Mouse (Mus musculus): Measurements from ENCODE around the gene Btbd35f5.
"Not testable (repeated sequence)": the region's sequence is repeated elsewhere in the genome, so short reads cannot be mapped to it uniquely, and the experiment has no call there.

Gene Btbd35f5

GRCm38 (mm10) chrX:32973597-32973996, at the start of gene Btbd35f5:
TSS of gene Btbd35f5 (plus strand) at chrX:32973897.
- DNase-seq (ENCODE audit: low spot score): not testable (repeated sequence)

DNA sequence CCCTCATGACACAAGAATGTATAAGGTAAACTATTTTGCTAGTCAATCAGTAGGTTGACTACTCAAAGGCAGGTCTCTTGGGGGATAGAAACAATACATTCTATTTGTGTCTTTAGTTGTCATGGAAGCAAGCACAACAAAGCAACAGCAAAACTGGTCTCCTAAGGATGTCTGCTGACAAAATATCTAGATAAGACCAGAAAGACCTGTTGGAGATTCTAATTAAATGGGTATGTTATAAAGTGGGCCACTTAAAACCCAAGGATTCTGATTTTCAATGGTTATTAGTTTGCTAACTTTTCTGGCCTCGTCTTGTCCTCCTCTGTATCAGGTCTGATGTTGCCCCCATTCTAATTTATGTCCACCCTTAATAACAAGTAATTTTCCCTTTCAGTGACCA, 32.2 kb upstream of the Btbd35f5 start, which contains the start of gene Gm21789:
Gene Gm21789, plus strand, starts transcription at position 301 of the 400 bp plus-strand sequence.
- not testable (repeated sequence) for DNase-seq (ENCODE audit: low spot score)
